Mouse (Mus musculus) myocyte (in vitro differentiated cells): ENCODE data around the gene Timm17b.

Source experiments
- MAX ChIP-seq: IDR thresholded peaks from one replicate; pipeline ENCODE4 v1.6.1; 2011; ENCODE audit warnings: low read depth, mild to moderate bottlenecking, control low read depth
- MYOG ChIP-seq, 3 experiments: IDR thresholded peaks; one replicate each; pipeline ENCODE4 v1.6.1; 2011; ENCODE audit warnings: control low read depth in 2 of 3, low read depth in 2 of 3, mild to moderate bottlenecking in 2 of 3; ENCODE audit not compliant: insufficient read length in 2 of 3, control insufficient read depth in 1 of 3, insufficient read depth in 1 of 3
- REST ChIP-seq: IDR thresholded peaks from one replicate; pipeline ENCODE4 v1.6.1; 2011; ENCODE audit warnings: mild to moderate bottlenecking, control low read depth, moderate library complexity; ENCODE audit not compliant: insufficient read depth, insufficient read length
- USF1 ChIP-seq: IDR thresholded peaks from one replicate; pipeline ENCODE4 v1.6.1; 2011; ENCODE audit warnings: low read depth, mild to moderate bottlenecking, control low read depth, moderate library complexity

DNA sequence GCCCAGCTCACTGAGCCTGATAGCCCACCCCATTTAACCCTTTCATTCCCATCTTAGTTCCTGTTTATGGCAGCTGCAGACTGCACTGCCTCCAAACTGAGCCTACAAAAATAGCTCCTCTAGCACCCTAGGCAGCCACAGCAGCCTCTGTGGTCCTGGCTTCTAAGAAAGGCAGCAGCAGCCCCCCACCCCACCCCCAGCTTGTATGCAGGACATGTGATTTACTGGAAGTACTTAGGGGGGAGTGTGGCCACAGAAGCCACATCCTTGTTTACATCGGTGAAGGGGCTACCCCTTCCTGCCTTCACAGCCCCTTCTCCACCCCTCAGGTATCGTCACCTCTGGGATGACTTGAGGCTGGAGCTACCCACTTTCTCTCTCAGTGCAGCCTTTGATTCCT is 33.8 kb upstream of the Timm17b start:
- no peak for TF ChIP-seq USF1
- TF ChIP-seq MYOG (IDR thresholded peaks at IDR 0.05; ENCODE audit: control insufficient read depth in 1 of 3, insufficient read depth in 1 of 3, insufficient read length in 2 of 3, low read depth in 2 of 3) = no peak
- TF ChIP-seq REST = no peak
- TF ChIP-seq MAX = no peak
